Mouse (Mus musculus): ENCODE results near the gene Apoh.

DNA sequence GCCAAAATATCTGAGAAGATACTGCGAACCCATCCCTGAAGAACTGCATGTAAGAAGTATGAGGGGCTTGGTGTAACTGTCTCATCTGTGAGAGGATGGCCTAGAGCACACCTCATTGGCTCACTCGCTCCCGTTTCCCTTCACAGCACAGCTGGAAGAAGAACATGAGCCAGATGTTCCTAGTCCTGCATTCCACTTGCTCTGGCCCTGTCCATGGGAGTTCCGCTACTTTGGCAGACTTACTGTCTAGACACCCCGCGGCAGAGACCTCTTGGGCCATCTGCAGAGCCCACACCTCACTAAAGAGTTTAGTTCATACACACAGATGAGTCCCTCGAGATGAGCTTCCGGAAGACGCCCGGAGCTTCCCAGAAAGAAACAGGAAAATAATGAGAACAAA is 43.2 kb upstream of the Apoh start:
- TF ChIP-seq POLR2AphosphoS2 (IDR thresholded peaks at IDR 0.05; ENCODE audit: low read depth, low read length) (no peak), ZKSCAN1 (IDR thresholded peaks at IDR 0.05; ENCODE audit: borderline replicate concordance, low read depth, low read length) (no peak), POLR2A (IDR thresholded peaks at IDR 0.05; ENCODE audit: low read depth, low read length) (no peak), SIN3A (IDR thresholded peaks at IDR 0.05; ENCODE audit: low read length) (no peak)

Data from CH12.LX (cell line).